Mouse (Mus musculus): ENCODE data around the gene Bmx. TPM values are rescaled to one million over a fixed set of nuclear protein-coding genes. Genes with fewer than 3 reads are reported as not detected.

Gene Bmx
- polyA plus RNA-seq, 1 experiment from 2014 or later: 0.56 TPM

GRCm38 (mm10) chrX:164173880-164174279 lies 84.1 kb downstream of the Bmx start:
- Histone ChIP-seq H3K9ac (no peak overlapping the region), H3K9me3 (no peaks in the 10 kb centered on the region), H3K4me1 (no peaks in the 10 kb centered on the region), H3K4me3 (no peak overlapping the region), H3K27ac (no peak overlapping the region), H3K27me3 (0 out of 2 replicates have a peak, but pooled peaks cover 7% of the 10 kb centered on the region), H3K4me2 (no peak overlapping the region), H3K36me3 (no peaks in the 10 kb centered on the region)
- WGBS: 79% methylated on average over 4 of the region's 4 CpGs
- no peak for ATAC-seq (ENCODE audit: insufficient number of reproducible peaks, low FRiP score, low TSS enrichment, low read depth)

- WGBS: 55% methylated on average over 2 of the region's 2 CpGs
Measured at GRCm38 (mm10) chrX:164171034-164171433, 87.0 kb downstream of the Bmx start.

GRCm38 (mm10) chrX:164164681-164165080 lies 93.3 kb downstream of the Bmx start:
- Histone ChIP-seq H3K4me2 (no peak overlapping the region), H3K36me3 (no peaks in the 10 kb centered on the region), H3K4me1 (no peaks in the 10 kb centered on the region), H3K27ac (no peak overlapping the region), H3K27me3 (peaks cover 9% of the 10 kb centered on the region; the same call in 1 of the 2 replicates), H3K9me3 (no peaks in the 10 kb centered on the region), H3K9ac (no peak overlapping the region), H3K4me3 (no peak overlapping the region)
- WGBS: 57% methylated on average over 1 of the region's 1 CpGs
- no peak for ATAC-seq (ENCODE audit: insufficient number of reproducible peaks, low FRiP score, low TSS enrichment, low read depth)

More at GRCm38 (mm10) chrX:164171034-164171433, 87.0 kb downstream of the Bmx start:
- Histone ChIP-seq H3K36me3 (no peaks in the 10 kb centered on the region), H3K4me2 (no peak overlapping the region), H3K9ac (no peak overlapping the region), H3K4me3 (no peak overlapping the region), H3K27ac (no peak overlapping the region), H3K9me3 (no peaks in the 10 kb centered on the region), H3K27me3 (peaks cover 7% of the 10 kb centered on the region; the same call in 1 of the 2 replicates), H3K4me1 (no peaks in the 10 kb centered on the region)
- ATAC-seq (ENCODE audit: insufficient number of reproducible peaks, low FRiP score, low TSS enrichment, low read depth): no peak

- Histone ChIP-seq H3K4me3 (no peak overlapping the region), H3K9me3 (no peaks in the 10 kb centered on the region), H3K27me3 (no peaks in the 10 kb centered on the region; the same call in 1 of the 2 replicates), H3K27ac (no peak overlapping the region), H3K36me3 (no peaks in the 10 kb centered on the region), H3K4me2 (no peak overlapping the region), H3K4me1 (no peaks in the 10 kb centered on the region), H3K9ac (no peak overlapping the region)
- 79% methylated on average over 5 of the region's 5 CpGs for WGBS
- ATAC-seq (ENCODE audit: insufficient number of reproducible peaks, low FRiP score, low TSS enrichment, low read depth): no peak
Measured at GRCm38 (mm10) chrX:164154594-164154993, 103.4 kb downstream of the Bmx start.

- Histone ChIP-seq H3K9me3 (no peaks in the 10 kb centered on the region), H3K27ac (no peak overlapping the region), H3K27me3 (no peaks in the 10 kb centered on the region; the same call in 1 of the 2 replicates), H3K36me3 (no peaks in the 10 kb centered on the region), H3K4me3 (no peak overlapping the region), H3K4me1 (no peaks in the 10 kb centered on the region), H3K4me2 (no peak overlapping the region), H3K9ac (no peak overlapping the region)
- no peak for ATAC-seq (ENCODE audit: insufficient number of reproducible peaks, low FRiP score, low TSS enrichment, low read depth)
Measured at GRCm38 (mm10) chrX:164153606-164154005, 104.4 kb downstream of the Bmx start.

- no peaks in the 10 kb centered on the region for H3K36me3 ChIP-seq
- WGBS: 65% methylated on average over 2 of the region's 2 CpGs
- H3K9me3 ChIP-seq: no peaks in the 10 kb centered on the region
- no peak overlapping the region for H3K4me3 ChIP-seq
- no peaks in the 10 kb centered on the region; the same call in 1 of the 2 replicates for H3K27me3 ChIP-seq
- ATAC-seq (ENCODE audit: insufficient number of reproducible peaks, low FRiP score, low TSS enrichment, low read depth): no peak
- no peak overlapping the region for H3K27ac ChIP-seq
- no peak overlapping the region for H3K9ac ChIP-seq
- H3K4me2 ChIP-seq: no peak overlapping the region
- no peaks in the 10 kb centered on the region for H3K4me1 ChIP-seq
Measured at GRCm38 (mm10) chrX:164152703-164153102, 105.3 kb downstream of the Bmx start.

GRCm38 (mm10) chrX:164145463-164146250 lies 112.3 kb downstream of the Bmx start:
- H3K4me3 ChIP-seq: no peak overlapping the region
- H3K27me3 ChIP-seq: no peaks in the 10 kb centered on the region; the same call in 1 of the 2 replicates
- WGBS: 86% methylated on average over 6 of the region's 6 CpGs
- H3K9ac ChIP-seq: no peak overlapping the region
- no peaks in the 10 kb centered on the region for H3K9me3 ChIP-seq
- H3K27ac ChIP-seq: no peak overlapping the region
- H3K4me2 ChIP-seq: no peak overlapping the region
- H3K36me3 ChIP-seq: no peaks in the 10 kb centered on the region
- no peak for ATAC-seq (ENCODE audit: insufficient number of reproducible peaks, low FRiP score, low TSS enrichment, low read depth)
- H3K4me1 ChIP-seq: no peaks in the 10 kb centered on the region

Other genes with a start within 250 kb of the Bmx start
- gene Car5b, start 230.2 kb downstream of the Bmx start, polyA plus RNA-seq (2015; fragmentation: Nextera tagmentation; extraction: Ambion mirVana): 1.0 and 1.2 TPM in 2 replicates
- gene Siah1b, start 181.7 kb downstream of the Bmx start, polyA plus RNA-seq (2015; fragmentation: Nextera tagmentation; extraction: Ambion mirVana): 19.8 and 21.1 TPM in 2 replicates
- 0.19 TPM in 1 of 2 replicates, not detected in the other for gene Cltrn, start 169.4 kb downstream of the Bmx start, polyA plus RNA-seq (2015; fragmentation: Nextera tagmentation; extraction: Ambion mirVana)
- 15.6 and 16.2 TPM in 2 replicates for gene Ace2, start 118.9 kb downstream of the Bmx start, polyA plus RNA-seq (2015; fragmentation: Nextera tagmentation; extraction: Ambion mirVana)
- 6.9 and 8.5 TPM in 2 replicates for gene Pir, start 11.2 kb upstream of the Bmx start, polyA plus RNA-seq (2015; fragmentation: Nextera tagmentation; extraction: Ambion mirVana)
- 8.8 and 9.2 TPM in 2 replicates for gene Vegfd, start 115.2 kb upstream of the Bmx start, polyA plus RNA-seq (2015; fragmentation: Nextera tagmentation; extraction: Ambion mirVana)
- gene Piga, start 161.6 kb upstream of the Bmx start, polyA plus RNA-seq (2015; fragmentation: Nextera tagmentation; extraction: Ambion mirVana): 12.2 and 12.4 TPM in 2 replicates
- gene Asb11, start 178.8 kb upstream of the Bmx start, polyA plus RNA-seq (2015; fragmentation: Nextera tagmentation; extraction: Ambion mirVana): 0.72 TPM in 1 of 2 replicates, not detected in the other
- gene Asb9, start 248.1 kb upstream of the Bmx start, polyA plus RNA-seq (2015; fragmentation: Nextera tagmentation; extraction: Ambion mirVana): 0.35 and 0.61 TPM in 2 replicates